Mouse (Mus musculus) v-Abl transformed pro-B cells (cell line): Measurements from ENCODE around the gene Cdh22.

Experiments
- in situ Hi-C, 2 experiments: fragments of 400-800 bp; cut with MboI; formaldehyde crosslinking; loops; one replicate each; pipeline ENCODE4 v1.15.1; 2025; ENCODE audit not compliant: unreplicated experiment in 2 of 2

Cdh22 gene

DNA sequence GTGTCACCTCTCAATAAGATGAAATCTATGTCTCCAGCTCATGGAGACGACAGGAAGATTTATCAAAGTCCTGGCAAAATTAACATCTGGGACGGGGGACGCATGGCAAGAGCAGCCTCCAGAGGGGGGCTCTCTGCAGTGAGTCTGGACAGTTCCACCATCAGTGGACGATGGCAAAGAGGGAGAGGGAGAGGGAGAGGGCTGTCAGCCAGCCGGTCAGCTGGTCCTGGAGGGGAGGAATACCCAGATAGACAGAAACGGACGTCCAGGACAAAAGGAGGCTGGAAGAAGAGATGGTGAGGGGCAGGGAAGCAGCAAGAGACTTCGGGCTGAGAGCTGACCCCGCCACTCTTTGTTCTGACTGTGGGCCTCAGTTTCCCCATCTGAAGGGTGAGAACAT lies 18.1 kb upstream of the Cdh22 start:
- in situ Hi-C loops = no loop called here

- in situ Hi-C loops = no loop called here
Measured at GRCm38 (mm10) chr2:165252381-165252780, 17.7 kb upstream of the Cdh22 start.

DNA sequence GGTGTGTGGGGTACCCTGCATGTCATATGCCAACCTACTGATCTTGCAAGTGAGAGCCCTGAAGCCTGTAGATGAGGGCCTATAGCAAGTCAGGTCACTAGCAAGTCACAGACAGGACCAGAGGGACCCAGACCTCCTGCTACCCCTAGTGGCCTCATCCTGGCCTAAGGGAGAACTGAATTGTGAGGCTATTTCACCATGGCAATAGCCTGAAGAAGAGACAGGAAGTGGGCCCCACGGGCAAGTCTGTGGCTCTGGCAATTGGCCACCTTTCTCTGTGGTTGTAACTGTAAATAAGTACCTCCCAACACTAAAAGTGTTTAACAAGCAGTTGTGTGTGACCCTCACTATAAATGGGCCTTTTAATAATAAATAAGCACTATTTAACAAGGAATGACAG lies 16.2 kb upstream of the Cdh22 start:
- in situ Hi-C loops = no loop called here

DNA sequence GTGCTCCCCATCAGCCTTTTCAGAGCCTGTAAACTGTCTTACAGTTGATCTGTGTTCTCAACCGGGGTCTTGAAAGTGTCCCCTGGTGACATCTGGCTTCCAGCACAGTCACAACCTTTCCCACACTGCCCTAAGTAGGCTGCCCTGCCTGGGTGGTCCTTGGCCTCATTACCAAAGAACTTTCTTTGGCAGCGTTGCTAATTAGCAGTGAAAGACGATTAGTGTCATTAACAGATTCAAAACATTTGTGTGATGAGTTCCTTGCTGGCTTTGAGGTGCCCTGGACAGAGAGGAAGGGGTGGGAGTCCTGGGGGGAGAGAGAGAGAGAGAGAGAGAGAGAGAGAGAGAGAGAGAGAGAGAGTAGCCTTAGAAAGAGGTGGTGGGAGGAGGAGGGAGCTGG lies 14.3 kb upstream of the Cdh22 start:
- in situ Hi-C loops = no loop called here

DNA sequence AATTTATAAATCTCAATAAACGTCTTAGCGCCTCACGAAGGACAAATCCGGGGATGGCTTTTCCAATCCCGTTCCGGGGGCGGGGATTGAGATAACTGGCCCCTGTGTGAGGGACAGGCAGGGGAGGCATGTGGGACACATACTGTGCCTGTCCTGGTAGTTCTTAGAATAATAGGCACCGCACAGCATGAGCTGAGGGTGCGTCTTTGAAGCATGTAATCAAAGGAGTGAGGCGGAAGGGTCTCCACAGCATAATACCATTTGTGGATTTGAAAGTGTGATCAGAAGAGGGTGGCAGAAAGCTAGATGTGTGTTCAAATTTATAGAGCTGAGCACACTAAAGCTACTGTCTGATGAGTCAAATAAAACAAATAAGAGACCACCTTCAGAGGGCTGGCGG lies 11.7 kb upstream of the Cdh22 start:
- in situ Hi-C loops = no loop called here

DNA sequence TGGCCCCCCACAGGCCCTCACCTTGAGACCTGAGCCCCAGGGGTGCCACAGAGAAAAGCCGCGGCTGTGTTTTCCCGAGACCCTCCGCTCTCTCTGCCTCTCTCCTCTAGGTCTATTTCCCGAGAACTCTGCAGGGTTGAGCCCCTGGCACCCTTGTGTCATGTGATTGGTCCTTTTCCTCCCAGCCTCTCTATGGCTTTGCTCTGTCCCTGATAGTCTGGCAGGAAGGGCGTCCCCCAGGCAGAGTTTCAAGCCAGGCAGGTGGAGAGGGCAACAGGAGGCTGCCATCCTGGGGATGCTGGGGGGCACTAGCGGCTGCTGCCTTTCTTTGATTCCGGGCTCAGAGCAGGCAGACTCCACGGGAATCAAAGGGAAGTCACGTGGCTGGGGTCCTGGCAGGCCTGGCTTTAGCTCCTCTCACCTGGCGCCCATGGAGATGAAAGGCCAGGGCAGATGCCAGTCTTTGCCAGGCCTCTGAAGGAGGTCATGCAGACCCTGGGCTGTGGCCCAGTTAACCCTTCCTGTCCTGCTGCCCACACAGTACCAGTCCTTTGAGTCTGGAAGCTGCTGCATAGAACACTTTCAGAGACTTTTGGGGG lies 8.6 kb upstream of the Cdh22 start:
- in situ Hi-C loops = no loop called here

GRCm38 (mm10) chr2:165242575-165242974 lies 7.9 kb upstream of the Cdh22 start:
- in situ Hi-C loops = no loop called here

- in situ Hi-C loops = no loop called here
Measured at GRCm38 (mm10) chr2:165241786-165242185, 7.1 kb upstream of the Cdh22 start.

- in situ Hi-C loops = no loop called here
Measured at GRCm38 (mm10) chr2:165240371-165240770, 5.7 kb upstream of the Cdh22 start.

- in situ Hi-C loops = no loop called here
Measured at GRCm38 (mm10) chr2:165239533-165240144, 5.0 kb upstream of the Cdh22 start.

GRCm38 (mm10) chr2:165238416-165239145 lies 3.9 kb upstream of the Cdh22 start:
- in situ Hi-C loops = no loop called here

- in situ Hi-C loops = no loop called here
Measured at GRCm38 (mm10) chr2:165234291-165234612, 401 bp downstream of the Cdh22 start.

- in situ Hi-C loops = no loop called here
Measured at GRCm38 (mm10) chr2:165233491-165234290, 962 bp downstream of the Cdh22 start.

DNA sequence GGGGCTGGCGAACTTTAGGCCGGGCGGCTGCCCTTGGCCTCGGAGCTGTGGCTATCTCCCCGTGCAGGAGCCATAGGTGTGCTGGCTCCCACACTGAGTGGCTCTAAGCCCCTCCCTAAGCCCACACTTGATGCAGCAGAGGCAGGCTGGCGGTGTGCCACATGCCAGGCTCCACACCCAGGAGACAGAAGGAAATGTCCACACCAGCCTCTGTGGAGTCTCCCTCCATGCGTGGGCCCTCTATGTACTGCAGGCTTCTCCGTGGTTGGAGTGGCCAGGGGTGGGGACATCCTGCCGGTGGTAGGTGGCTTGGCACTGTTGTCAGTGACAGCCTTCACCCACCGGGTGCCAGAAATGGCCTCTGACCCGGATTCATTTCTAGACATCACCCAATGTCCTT lies 5.6 kb downstream of the Cdh22 start:
- in situ Hi-C loops = no loop called here

DNA sequence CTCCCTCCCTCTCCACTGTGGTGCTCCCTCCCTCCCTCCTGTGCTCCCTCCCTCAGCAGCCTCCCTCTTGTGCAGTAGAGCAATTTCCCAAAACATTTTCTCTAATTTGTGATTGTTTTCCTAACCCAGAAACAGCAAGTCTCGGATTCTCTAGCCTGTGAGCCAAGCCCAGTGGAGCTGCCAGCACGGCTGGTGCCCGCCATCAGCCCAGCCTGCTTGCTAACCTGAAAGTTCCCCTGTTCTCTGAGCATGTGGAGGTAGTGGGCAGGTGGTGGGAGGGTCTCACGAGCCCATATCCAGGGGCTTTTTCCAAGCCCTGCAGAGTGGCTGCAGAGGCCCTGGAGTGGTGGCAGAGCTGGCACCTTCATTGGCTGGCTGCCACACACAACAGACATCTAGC lies 10.8 kb downstream of the Cdh22 start:
- in situ Hi-C loops = no loop called here

- in situ Hi-C loops = no loop called here
Measured at GRCm38 (mm10) chr2:165221952-165222351, 12.7 kb downstream of the Cdh22 start.

DNA sequence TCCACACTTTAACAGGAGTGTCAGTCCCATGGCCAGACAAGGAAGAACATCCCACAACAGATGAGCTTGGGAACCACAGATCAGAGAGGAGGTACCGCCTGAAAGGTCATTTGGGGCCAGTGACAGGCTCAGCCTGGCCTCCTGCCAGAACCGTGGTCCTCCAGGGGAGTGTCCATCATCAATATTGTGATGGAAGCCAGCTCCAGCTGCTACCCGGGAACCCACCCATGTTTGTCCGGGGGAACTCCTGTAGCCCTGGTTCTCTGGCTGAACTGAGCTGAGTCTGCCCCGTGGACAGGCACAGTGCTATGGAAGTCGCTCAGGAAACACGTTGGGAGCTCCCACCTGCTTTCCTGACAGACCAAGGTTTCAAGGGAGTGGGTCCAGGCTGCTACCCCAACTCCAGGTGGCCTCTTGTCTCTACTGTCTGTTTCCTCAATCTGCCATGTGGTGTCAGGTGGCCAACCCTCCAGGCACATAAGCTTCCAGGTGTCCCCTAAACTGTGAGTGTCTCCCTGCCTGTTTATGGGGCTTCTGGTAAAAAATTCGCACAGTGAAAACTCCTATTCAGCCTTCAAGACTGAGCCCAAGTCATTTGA lies 14.2 kb downstream of the Cdh22 start:
- in situ Hi-C loops = no loop called here

DNA sequence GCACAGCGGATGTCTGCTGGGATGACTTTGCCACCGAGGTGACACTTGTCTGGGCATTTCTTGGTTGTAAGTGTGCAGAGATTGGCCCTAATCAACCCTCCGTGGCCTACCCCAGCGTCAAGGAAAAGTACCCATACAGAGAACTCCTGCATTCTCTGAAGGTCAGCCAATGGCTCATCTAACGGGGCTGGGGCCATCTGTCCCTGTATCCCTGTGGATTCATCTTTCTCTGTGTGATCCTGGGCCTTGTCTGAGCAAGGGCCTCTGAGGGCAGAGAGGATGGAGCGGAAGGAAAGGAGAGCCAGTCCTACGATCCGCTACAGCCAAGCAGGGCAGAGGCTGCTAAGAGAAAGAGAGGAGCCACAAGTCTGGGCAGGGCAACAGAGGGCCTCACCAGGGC lies 15.7 kb downstream of the Cdh22 start:
- in situ Hi-C loops = no loop called here

DNA sequence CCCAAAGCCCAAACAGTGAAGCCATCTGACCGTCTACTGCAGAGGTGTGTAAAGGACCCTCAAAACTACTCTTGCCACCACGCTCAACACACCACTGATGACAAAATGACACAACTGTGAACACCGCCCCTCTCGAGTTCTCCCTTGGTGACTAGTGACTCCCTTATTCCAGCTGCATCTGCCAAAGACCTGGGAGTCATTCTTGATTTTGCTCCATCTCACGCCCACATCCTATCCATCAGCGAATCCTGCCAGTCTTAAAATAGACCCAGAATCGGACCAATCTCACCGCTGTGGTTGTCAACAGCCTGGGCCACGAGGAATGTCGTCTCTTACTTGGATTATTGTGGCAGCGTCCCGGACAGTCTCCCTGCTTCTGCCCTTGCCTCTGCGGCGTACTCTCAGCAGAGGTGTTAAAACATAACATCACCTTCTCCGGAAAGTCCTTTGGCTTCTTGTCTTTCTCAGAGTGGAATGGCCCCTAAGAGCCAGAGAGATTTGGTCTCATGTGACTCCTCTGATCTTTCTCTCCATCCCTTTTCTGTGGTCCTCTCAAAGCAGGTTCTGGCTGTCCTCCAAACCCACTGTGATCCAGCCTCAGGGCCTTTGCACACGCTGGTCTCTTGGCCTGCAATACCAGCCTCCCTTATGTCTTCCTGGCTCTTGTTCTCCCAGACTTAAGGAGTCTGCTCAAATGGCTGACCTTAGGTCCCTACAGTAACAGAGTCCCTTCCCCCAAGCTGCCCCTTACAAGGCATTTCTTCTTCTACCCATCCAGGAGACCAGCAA lies 17.1 kb downstream of the Cdh22 start:
- in situ Hi-C loops = no loop called here
